Mouse (Mus musculus): ENCODE results near the gene Rdx.
A peak's percentile ranks its signal among the peaks of the same experiment; 100 is the strongest.
"Not testable (repeated sequence)": the region's sequence is repeated elsewhere in the genome, so short reads cannot be mapped to it uniquely, and the experiment has no call there.

The Rdx gene

GRCm38 (mm10) chr9:52055313-52055712 is 8.3 kb downstream of the Rdx start:
- no peak for DNase-seq (ENCODE audit: low spot score)

- DNase-seq (ENCODE audit: low spot score), result no peak
Observed at GRCm38 (mm10) chr9:52059788-52060187, 12.8 kb downstream of the Rdx start.

- no peak for DNase-seq (ENCODE audit: low spot score)
Observed at GRCm38 (mm10) chr9:52070052-52070451, 23.1 kb downstream of the Rdx start.

GRCm38 (mm10) chr9:52071352-52071751 is 24.4 kb downstream of the Rdx start:
- DNase-seq (ENCODE audit: low spot score), result not testable (repeated sequence)

- DNase-seq (ENCODE audit: low spot score), result no peak
Observed at GRCm38 (mm10) chr9:52072202-52072601, 25.2 kb downstream of the Rdx start.

GRCm38 (mm10) chr9:52076089-52076488 is 29.1 kb downstream of the Rdx start:
- no peak for DNase-seq (ENCODE audit: low spot score)

- DNase-seq (ENCODE audit: low spot score), result no peak
Observed at GRCm38 (mm10) chr9:52077692-52078091, 30.7 kb downstream of the Rdx start.

- no peak for DNase-seq (ENCODE audit: low spot score)
Observed at GRCm38 (mm10) chr9:52081979-52082378, 35.0 kb downstream of the Rdx start.

- no peak for DNase-seq (ENCODE audit: low spot score)
Observed at GRCm38 (mm10) chr9:52082414-52082813, 35.4 kb downstream of the Rdx start.

GRCm38 (mm10) chr9:52091752-52092151 is 44.8 kb downstream of the Rdx start:
- DNase-seq (ENCODE audit: low spot score), result no peak

GRCm38 (mm10) chr9:52092311-52092710 is 45.3 kb downstream of the Rdx start:
- no peak for DNase-seq (ENCODE audit: low spot score)

GRCm38 (mm10) chr9:52093108-52093507 is 46.1 kb downstream of the Rdx start:
- no peak for DNase-seq (ENCODE audit: low spot score)

- DNase-seq (ENCODE audit: low spot score), result no peak
Observed at GRCm38 (mm10) chr9:52094016-52094415, 47.0 kb downstream of the Rdx start.

GRCm38 (mm10) chr9:52094471-52094980 is 47.6 kb downstream of the Rdx start:
- DNase-seq (ENCODE audit: low spot score), result no peak

GRCm38 (mm10) chr9:52095666-52096065 is 48.7 kb downstream of the Rdx start:
- DNase-seq (ENCODE audit: low spot score), result no peak

- DNase-seq (ENCODE audit: low spot score), result no peak
Observed at GRCm38 (mm10) chr9:52097386-52097785, 50.4 kb downstream of the Rdx start.

- peak; percentile 58 for DNase-seq (ENCODE audit: low spot score)
Observed at GRCm38 (mm10) chr9:52098600-52098999, 51.6 kb downstream of the Rdx start.

GRCm38 (mm10) chr9:52100426-52100825 is 53.5 kb downstream of the Rdx start:
- no peak for DNase-seq (ENCODE audit: low spot score)

- DNase-seq (ENCODE audit: low spot score), result no peak
Observed at GRCm38 (mm10) chr9:52102060-52102844, 55.3 kb downstream of the Rdx start.

GRCm38 (mm10) chr9:52103448-52104224 is 56.7 kb downstream of the Rdx start:
- no peak for DNase-seq (ENCODE audit: low spot score)

GRCm38 (mm10) chr9:52104225-52104615 is 57.2 kb downstream of the Rdx start:
- DNase-seq (ENCODE audit: low spot score), result no peak

- DNase-seq (ENCODE audit: low spot score), result no peak
Observed at GRCm38 (mm10) chr9:52105423-52105822, 58.5 kb downstream of the Rdx start.

- no peak for DNase-seq (ENCODE audit: low spot score)
Observed at GRCm38 (mm10) chr9:52107161-52107560, 60.2 kb downstream of the Rdx start.
